Mouse (Mus musculus): ENCODE data around the gene Olfr523. TPM values are rescaled to one million over a fixed set of nuclear protein-coding genes. Genes with fewer than 3 reads are reported as not detected.

Olfr523 gene
- polyA plus RNA-seq, 1 experiment from 2014 or later = not detected

DNA sequence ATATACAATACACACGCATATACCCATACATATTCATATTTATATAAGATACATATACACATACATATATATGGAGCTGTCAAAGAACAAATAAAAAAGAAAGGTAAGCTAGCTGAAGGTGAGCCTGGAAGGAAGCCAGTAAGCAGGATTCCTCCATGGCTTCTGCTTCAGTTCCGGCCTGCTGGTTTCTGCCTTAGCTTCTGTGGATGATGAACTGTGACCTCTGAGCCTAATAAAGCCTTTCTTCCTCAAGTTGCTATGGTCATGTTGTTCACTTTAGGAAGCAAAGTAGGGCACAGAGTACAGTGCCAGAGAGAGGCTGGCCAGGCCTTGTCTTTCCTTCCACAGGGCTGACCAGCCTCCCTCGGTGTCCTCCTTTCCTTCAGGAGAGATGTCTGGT lies 2.2 kb upstream of the Olfr523 start:
- Histone ChIP-seq H3K27me3 (replicated peaks; ENCODE audit: control insufficient read depth, insufficient read depth, low read length) (no peaks in the 10 kb centered on the region), H3K4me2 (replicated peaks; ENCODE audit: low read depth) (no peak overlapping the region), H3K4me1 (replicated peaks; ENCODE audit: control insufficient read depth, insufficient read depth, low read length) (no peaks in the 10 kb centered on the region), H3K36me3 (ENCODE audit: control insufficient read depth, insufficient read depth) (no peaks in the 10 kb centered on the region), H3K4me3 (ENCODE audit: low read depth, low read length) (no peak overlapping the region), H3K9me3 (ENCODE audit: control insufficient read depth) (no peaks in the 10 kb centered on the region), H3K27ac (ENCODE audit: low read depth, low read length) (no peak overlapping the region), H3K9ac (ENCODE audit: low read depth, low read length) (no peak overlapping the region)
- no peak for TF ChIP-seq CTCF (IDR thresholded peaks at IDR 0.05; ENCODE audit: low read depth)
- WGBS = 86% methylated on average over 3 of the region's 3 CpGs
- ATAC-seq = no peak

DNA sequence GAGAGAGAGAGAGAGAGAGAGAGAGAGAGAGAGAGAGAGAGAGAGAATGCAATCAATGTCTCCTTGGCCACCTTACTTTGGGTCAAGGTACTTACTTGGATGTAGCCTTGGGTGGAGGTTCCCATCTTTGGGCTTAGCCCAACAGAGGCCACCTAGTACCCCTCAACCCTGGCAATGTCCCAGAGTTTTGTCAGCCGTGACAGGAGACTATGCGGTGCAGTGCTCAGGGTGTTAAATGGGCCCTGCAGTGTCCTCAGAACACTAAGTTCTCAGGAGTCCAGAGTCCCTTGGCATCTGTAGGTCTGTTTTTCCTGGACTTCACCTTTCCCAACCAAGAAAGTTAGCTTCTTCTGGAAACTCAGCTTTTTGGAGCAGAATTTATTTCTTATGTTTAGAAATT lies 6.2 kb downstream of the Olfr523 start:
- Histone ChIP-seq H3K9me3 (ENCODE audit: control insufficient read depth) (no peaks in the 10 kb centered on the region), H3K4me2 (replicated peaks; ENCODE audit: low read depth) (no peak overlapping the region), H3K36me3 (ENCODE audit: control insufficient read depth, insufficient read depth) (no peaks in the 10 kb centered on the region), H3K4me3 (ENCODE audit: low read depth, low read length) (no peak overlapping the region), H3K9ac (ENCODE audit: low read depth, low read length) (no peak overlapping the region), H3K27ac (ENCODE audit: low read depth, low read length) (no peak overlapping the region), H3K4me1 (replicated peaks; ENCODE audit: control insufficient read depth, insufficient read depth, low read length) (no peaks in the 10 kb centered on the region), H3K27me3 (replicated peaks; ENCODE audit: control insufficient read depth, insufficient read depth, low read length) (no peaks in the 10 kb centered on the region)
- 87% methylated on average over 2 of the region's 2 CpGs for WGBS
- no peak for ATAC-seq
- TF ChIP-seq CTCF (IDR thresholded peaks at IDR 0.05; ENCODE audit: low read depth) = no peak

DNA sequence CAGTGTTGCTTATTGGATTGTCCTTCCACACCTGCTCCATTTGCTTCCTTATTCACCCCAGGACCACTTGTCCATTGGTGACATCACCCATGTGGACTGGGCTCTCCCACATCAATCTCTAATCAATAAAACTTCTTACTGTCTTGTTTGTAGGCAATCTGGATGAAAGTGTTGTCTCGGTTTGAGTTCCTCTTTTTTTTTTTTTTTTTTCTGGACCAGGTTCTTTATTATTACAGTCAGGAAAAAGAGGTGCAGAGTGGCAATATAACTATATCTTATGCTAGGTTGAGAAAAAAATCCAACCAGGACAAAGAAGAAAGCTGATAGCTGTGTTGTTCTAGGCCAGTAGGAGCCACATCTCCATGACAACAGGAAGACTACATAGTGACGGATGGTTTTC lies 7.7 kb downstream of the Olfr523 start:
- H3K9ac ChIP-seq (ENCODE audit: low read depth, low read length) = no peak overlapping the region
- H3K27me3 ChIP-seq (replicated peaks; ENCODE audit: control insufficient read depth, insufficient read depth, low read length) = no peaks in the 10 kb centered on the region
- no peak for TF ChIP-seq CTCF (IDR thresholded peaks at IDR 0.05; ENCODE audit: low read depth)
- no peak overlapping the region for H3K4me3 ChIP-seq (ENCODE audit: low read depth, low read length)
- H3K4me1 ChIP-seq (replicated peaks; ENCODE audit: control insufficient read depth, insufficient read depth, low read length) = no peaks in the 10 kb centered on the region
- 67% methylated on average over 2 of the region's 2 CpGs for WGBS
- no peak for ATAC-seq
- no peaks in the 10 kb centered on the region for H3K36me3 ChIP-seq (ENCODE audit: control insufficient read depth, insufficient read depth)
- H3K4me2 ChIP-seq (replicated peaks; ENCODE audit: low read depth) = no peak overlapping the region
- H3K27ac ChIP-seq (ENCODE audit: low read depth, low read length) = no peak overlapping the region
- no peaks in the 10 kb centered on the region for H3K9me3 ChIP-seq (ENCODE audit: control insufficient read depth)

DNA sequence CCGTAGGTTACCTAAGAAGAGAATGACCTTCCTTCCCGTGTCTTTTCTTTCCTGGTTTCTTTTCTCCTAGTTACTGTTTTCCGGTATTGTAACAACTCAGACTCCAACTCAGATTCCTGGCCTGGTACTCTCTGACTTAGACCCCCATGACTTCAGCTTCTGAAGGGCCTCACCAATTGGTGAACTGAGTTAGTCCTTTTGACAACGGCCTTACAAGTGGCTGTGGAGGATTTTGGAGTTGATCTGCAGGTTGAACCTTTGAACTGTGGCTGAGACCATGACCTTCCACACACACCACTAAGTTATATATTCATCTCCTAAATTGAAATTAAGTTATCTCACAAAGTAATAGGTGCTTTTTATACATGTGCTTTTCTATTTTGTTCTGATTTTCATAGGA lies 11.2 kb downstream of the Olfr523 start:
- Histone ChIP-seq H3K9ac (ENCODE audit: low read depth, low read length) (no peak overlapping the region), H3K27me3 (replicated peaks; ENCODE audit: control insufficient read depth, insufficient read depth, low read length) (no peaks in the 10 kb centered on the region), H3K27ac (ENCODE audit: low read depth, low read length) (no peak overlapping the region), H3K36me3 (ENCODE audit: control insufficient read depth, insufficient read depth) (no peaks in the 10 kb centered on the region), H3K4me1 (replicated peaks; ENCODE audit: control insufficient read depth, insufficient read depth, low read length) (no peaks in the 10 kb centered on the region), H3K9me3 (ENCODE audit: control insufficient read depth) (no peaks in the 10 kb centered on the region), H3K4me3 (ENCODE audit: low read depth, low read length) (no peak overlapping the region), H3K4me2 (replicated peaks; ENCODE audit: low read depth) (no peak overlapping the region)
- no peak for TF ChIP-seq CTCF (IDR thresholded peaks at IDR 0.05; ENCODE audit: low read depth)
- no peak for ATAC-seq
- 82% methylated on average over 4 of the region's 4 CpGs for WGBS

DNA sequence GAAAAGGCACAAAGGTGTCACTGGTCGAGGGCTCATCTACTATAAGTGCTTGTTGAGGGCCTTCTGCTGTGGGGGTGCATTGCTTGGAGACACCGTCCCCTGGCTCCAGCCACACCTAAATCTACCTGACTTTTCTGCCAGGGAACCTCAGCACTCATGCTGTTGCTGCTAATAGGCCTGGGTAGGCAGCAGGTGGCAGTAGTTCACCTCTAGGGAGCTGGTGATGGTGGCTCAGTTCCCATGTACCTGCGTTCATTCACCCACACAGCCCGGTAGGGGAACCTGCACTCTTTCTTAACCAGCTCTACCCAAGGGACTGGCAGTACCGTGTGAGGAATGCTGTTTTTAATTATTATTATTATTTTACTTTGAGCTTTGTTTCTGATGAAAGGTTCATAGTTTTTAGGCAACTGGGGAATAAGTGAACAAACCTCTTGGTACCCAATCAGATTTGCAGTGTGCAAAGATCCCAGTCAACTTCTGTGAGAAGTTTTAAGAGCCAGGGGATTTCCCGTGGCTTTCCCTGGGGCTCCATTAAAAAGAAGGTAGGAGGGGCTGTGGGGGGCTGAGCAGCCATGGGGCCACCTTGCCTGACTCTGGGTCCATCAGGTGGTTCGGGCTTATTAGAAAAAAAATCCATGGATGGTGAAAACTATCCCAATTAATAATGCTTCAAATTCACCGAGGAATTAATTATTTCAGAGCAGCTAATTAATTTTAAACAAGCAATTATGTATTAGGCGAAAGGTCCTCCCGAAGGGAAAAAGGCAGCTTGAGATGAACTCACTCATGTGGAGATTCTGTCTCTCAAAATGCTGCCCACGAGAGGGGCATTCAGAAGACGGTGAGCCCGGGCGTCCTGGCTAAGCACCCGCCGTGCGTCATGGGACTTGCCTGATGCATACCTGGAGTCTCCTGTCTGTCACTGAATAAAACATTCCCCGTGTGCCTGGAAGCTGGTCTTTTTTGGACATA lies 13.9 kb downstream of the Olfr523 start:
- no peak overlapping the region for H3K4me3 ChIP-seq (ENCODE audit: low read depth, low read length)
- H3K9me3 ChIP-seq (ENCODE audit: control insufficient read depth) = no peaks in the 10 kb centered on the region
- H3K4me1 ChIP-seq (replicated peaks; ENCODE audit: control insufficient read depth, insufficient read depth, low read length) = no peaks in the 10 kb centered on the region
- H3K4me2 ChIP-seq (replicated peaks; ENCODE audit: low read depth) = no peak overlapping the region
- WGBS = 63% methylated on average over 18 of the region's 18 CpGs
- no peaks in the 10 kb centered on the region for H3K36me3 ChIP-seq (ENCODE audit: control insufficient read depth, insufficient read depth)
- no peak for ATAC-seq
- TF ChIP-seq CTCF (IDR thresholded peaks at IDR 0.05; ENCODE audit: low read depth) = peak; percentile 72
- H3K9ac ChIP-seq (ENCODE audit: low read depth, low read length) = no peak overlapping the region
- no peak overlapping the region for H3K27ac ChIP-seq (ENCODE audit: low read depth, low read length)
- no peaks in the 10 kb centered on the region for H3K27me3 ChIP-seq (replicated peaks; ENCODE audit: control insufficient read depth, insufficient read depth, low read length)

DNA sequence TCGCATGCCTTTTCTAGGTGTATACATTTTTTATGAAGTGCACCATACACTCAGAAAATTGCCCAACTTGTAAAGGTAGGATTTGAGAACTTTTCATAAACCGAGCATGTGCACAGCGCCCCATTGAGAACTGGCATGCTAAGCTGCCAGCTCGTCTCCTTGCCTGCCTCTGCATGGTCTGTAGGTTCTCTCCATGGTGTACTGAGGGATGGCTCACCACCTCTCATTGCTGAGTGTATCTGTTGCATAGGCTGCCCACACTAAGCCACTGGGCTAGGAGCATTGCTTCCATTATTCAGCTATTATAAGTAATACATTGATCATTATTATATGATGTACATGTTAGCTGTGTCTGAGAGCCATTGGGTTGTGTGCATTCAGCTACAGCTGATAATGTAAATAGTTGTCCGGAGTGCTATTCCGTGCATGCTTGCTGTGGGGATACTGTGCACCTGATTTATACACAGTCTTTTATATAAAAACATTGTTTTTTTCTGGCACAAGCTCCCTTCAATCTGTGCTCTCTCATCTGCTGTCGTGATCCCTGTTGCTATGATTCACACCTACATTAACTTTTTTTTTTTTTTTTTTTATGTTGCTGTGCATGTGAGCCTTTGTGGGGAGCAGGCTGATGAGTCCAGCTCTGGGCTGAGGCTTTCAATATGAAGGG lies 14.8 kb downstream of the Olfr523 start:
- ATAC-seq = no peak
- Histone ChIP-seq H3K9me3 (ENCODE audit: control insufficient read depth) (no peaks in the 10 kb centered on the region), H3K36me3 (ENCODE audit: control insufficient read depth, insufficient read depth) (no peaks in the 10 kb centered on the region), H3K27me3 (replicated peaks; ENCODE audit: control insufficient read depth, insufficient read depth, low read length) (no peaks in the 10 kb centered on the region), H3K27ac (ENCODE audit: low read depth, low read length) (no peak overlapping the region), H3K4me2 (replicated peaks; ENCODE audit: low read depth) (no peak overlapping the region), H3K4me3 (ENCODE audit: low read depth, low read length) (no peak overlapping the region), H3K9ac (ENCODE audit: low read depth, low read length) (no peak overlapping the region), H3K4me1 (replicated peaks; ENCODE audit: control insufficient read depth, insufficient read depth, low read length) (no peaks in the 10 kb centered on the region)
- WGBS = 82% methylated on average over 7 of the region's 7 CpGs
- no peak for TF ChIP-seq CTCF (IDR thresholded peaks at IDR 0.05; ENCODE audit: low read depth)

All from intestine, postnatal 0 days (tissue).